Mouse (Mus musculus) CH12.LX (cell line): Measurements from ENCODE around the gene Ect2l.
A peak's percentile ranks its signal among the peaks of the same experiment; 100 is the strongest.

Source experiments
- BHLHE40 ChIP-seq: IDR thresholded peaks from 2 replicates; pipeline ENCODE4 v1.6.1; 2011; ENCODE audit warnings: mild to moderate bottlenecking, low read depth, low read length, improper control_type of control experiment
- CHD2 ChIP-seq: IDR thresholded peaks from 2 replicates; pipeline ENCODE4 v1.6.1; 2011; ENCODE audit warnings: low read length, improper control_type of control experiment
- CTCF ChIP-seq, 2 experiments: IDR thresholded peaks in 1 of 2; conservative IDR thresholded peaks in 1 of 2; 2 replicates each; pipeline ENCODE4 v1.5.1; 2011 to 2012; ENCODE audit warnings: low read depth in 2 of 2, low read length in 2 of 2, improper control_type of control experiment in 1 of 2, inconsistent platforms in 1 of 2, mild to moderate bottlenecking in 1 of 2, moderate library complexity in 1 of 2
- EP300 ChIP-seq: IDR thresholded peaks from 2 replicates; pipeline ENCODE4 v1.6.1; 2011; ENCODE audit warnings: low read length, improper control_type of control experiment
- ETS1 ChIP-seq: conservative IDR thresholded peaks from 2 replicates; pipeline ENCODE4 v1.6.1; 2012; ENCODE audit warnings: low read depth, mild to moderate bottlenecking, inconsistent platforms, low read length, improper control_type of control experiment, moderate library complexity
- MAFK ChIP-seq: IDR thresholded peaks from 2 replicates; pipeline ENCODE4 v1.6.1; 2011; ENCODE audit warnings: low read length, improper control_type of control experiment; ENCODE audit not compliant: insufficient replicate concordance
- MAX ChIP-seq: IDR thresholded peaks from 2 replicates; pipeline ENCODE4 v1.6.1; 2011; ENCODE audit warnings: low read length, improper control_type of control experiment
- MYC ChIP-seq: IDR thresholded peaks from 2 replicates; pipeline ENCODE4 v1.6.1; 2011; ENCODE audit warnings: low read depth, mild to moderate bottlenecking, improper control_type of control experiment, low read length
- NELFE ChIP-seq: IDR thresholded peaks from 2 replicates; pipeline ENCODE4 v1.6.1; 2011; ENCODE audit warnings: low read depth, low read length, improper control_type of control experiment
- POLR2A ChIP-seq: IDR thresholded peaks from 2 replicates; pipeline ENCODE4 v1.6.1; 2011; ENCODE audit warnings: low read depth, mild to moderate bottlenecking, improper control_type of control experiment, low read length
- UBTF ChIP-seq: IDR thresholded peaks from 2 replicates; pipeline ENCODE4 v1.6.1; 2012; ENCODE audit warnings: low read depth, mild to moderate bottlenecking, inconsistent platforms, low read length, improper control_type of control experiment, moderate library complexity
- ZKSCAN1 ChIP-seq: IDR thresholded peaks from 2 replicates; pipeline ENCODE4 v1.6.1; 2012; ENCODE audit warnings: low read depth, inconsistent platforms, low read length, improper control_type of control experiment, borderline replicate concordance
- ZNF384 ChIP-seq: IDR thresholded peaks from 2 replicates; pipeline ENCODE4 v1.6.1; 2012; ENCODE audit warnings: low read depth, low read length, improper control_type of control experiment, inconsistent platforms

- TF ChIP-seq POLR2A (no peak), ETS1 (no peak), ZNF384 (no peak), CHD2 (no peak), CTCF (conservative IDR thresholded peaks at IDR 0.05 in 1 of 2, IDR thresholded peaks at IDR 0.05 in 1 of 2; ENCODE audit: low read depth in 2 of 2, low read length in 2 of 2) (peak; percentile 27 to 56; a peak in 3 of 4 replicates), EP300 (no peak), UBTF (no peak), MAX (no peak), ZKSCAN1 (no peak), BHLHE40 (no peak), MYC (no peak), MAFK (no peak), NELFE (no peak)
Observed at GRCm38 (mm10) chr10:18107471-18107870, 103.2 kb downstream of the Ect2l start.
